Mouse (Mus musculus) skeletal muscle tissue, adult 2 months (tissue): ENCODE measurements around the gene Ceacam13.
"Not testable (repeated sequence)": the region's sequence is repeated elsewhere in the genome, so short reads cannot be mapped to it uniquely, and the experiment has no call there.

Source experiments
- DNase-seq: peaks from one replicate; pipeline ENCODE4 v3.0.0-alpha.2; 2012; ENCODE audit warnings: low read depth, low spot score

The Ceacam13 gene

DNA sequence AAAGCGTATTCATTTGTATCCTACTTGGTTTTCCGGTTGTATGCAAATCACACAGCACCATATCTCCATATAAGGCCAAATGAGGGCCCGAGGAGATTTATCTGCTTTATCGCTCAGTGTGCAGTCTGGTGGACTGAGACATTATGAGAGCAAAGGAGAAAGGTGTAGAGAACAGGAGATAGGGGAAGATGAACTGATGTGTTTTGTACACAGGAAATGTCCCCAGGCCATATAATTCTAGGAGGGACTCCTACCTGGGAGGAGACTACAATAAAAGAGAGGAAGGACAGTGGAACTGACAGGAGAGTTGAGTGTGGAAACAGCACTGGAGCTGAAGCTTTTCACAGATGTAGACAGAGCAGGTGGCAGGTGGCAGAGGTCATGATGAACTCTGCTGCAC lies at the start of gene Ceacam13:
Ceacam13 (plus strand) TSS at position 301 of the 400 bp plus-strand sequence.
- DNase-seq: no peak

- no peak for DNase-seq
Measured at GRCm38 (mm10) chr7:17971824-17972223, 37.9 kb upstream of the Ceacam13 start, which contains the start of gene Ceacam11. Gene Ceacam11, plus strand, starts transcription at chr7:17972124.

DNA sequence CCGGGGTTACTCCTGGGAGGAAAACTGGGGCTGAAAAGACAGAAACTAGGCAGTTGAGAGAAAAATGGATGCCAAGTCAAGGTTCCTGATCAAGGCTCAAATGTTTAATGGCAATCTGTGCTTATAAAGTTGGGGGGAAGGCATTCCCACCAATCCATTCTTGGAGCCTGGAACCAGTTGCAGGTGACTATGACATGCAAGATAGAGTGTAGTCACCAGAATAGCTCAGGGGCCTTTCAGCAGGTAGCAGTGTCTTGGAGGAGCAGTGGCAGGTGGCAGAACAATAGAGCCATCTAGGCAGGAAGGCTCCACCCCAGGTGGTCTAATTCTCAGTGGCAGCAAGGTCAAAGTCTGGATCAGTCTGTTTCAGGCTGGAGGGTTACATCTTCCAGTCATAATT lies 8.6 kb upstream of the Ceacam13 start:
- DNase-seq: not testable (repeated sequence)

GRCm38 (mm10) chr7:18065629-18066028 lies 55.9 kb downstream of the Ceacam13 start, which contains the start of gene Ceacam12:
Gene Ceacam12, plus strand, starts transcription at chr7:18065929.
- DNase-seq: no peak
